ENCODE assay signal across 13 mouse cellular contexts in genomic region chr7:46097319-46097783, GRCm38 (mm10). TPM values are rescaled to one million over a fixed set of nuclear protein-coding genes. Genes with fewer than 3 reads are reported as not detected.
A peak's percentile ranks its signal among the peaks of the same experiment; 100 is the strongest.
DNase-seq lines count a peak whose midpoint lies in the region; ATAC-seq and TF ChIP-seq lines count a peak whose summit lies in the region.
"Had no signal": no experiment of that assay in that cellular context is flagged by ENCODE, and none has a peak within 500 bp of the region (broad histone marks: within the 10 kb centered on the region; RNA-seq: fewer than 3 reads in every experiment).

No protein-coding gene starts in this region.

- no peak for TF ChIP-seq CTCF in stomach, postnatal 0 days (IDR thresholded peaks at IDR 0.05; ENCODE audit: low read depth)

- H3K4me1 ChIP-seq in forebrain, embryonic 15.5 days: peaks cover 35% of the 10 kb centered on the region
- peaks cover 24% of the 10 kb centered on the region for H3K4me1 ChIP-seq in forebrain, embryonic 10.5 days
- H3K4me1 ChIP-seq in stomach, embryonic 16.5 days (ENCODE audit: control insufficient read depth, insufficient read depth, low read length): peaks cover 4% of the 10 kb centered on the region; the same call in 1 of the 2 replicates
- no peaks in the 10 kb centered on the region for H3K4me1 ChIP-seq in stomach, postnatal 0 days (replicated peaks; ENCODE audit: control insufficient read depth, insufficient read depth)
- H3K4me1 ChIP-seq in heart, embryonic 13.5 days: peaks cover 35% of the 10 kb centered on the region
- H3K4me1 ChIP-seq in limb, embryonic 10.5 days: peaks cover 8% of the 10 kb centered on the region
- H3K4me1 ChIP-seq: limb, embryonic 13.5 days had no signal

- H3K4me2 ChIP-seq in forebrain, embryonic 15.5 days (replicated peaks): peak overlapping the region; percentile 74
- H3K4me2 ChIP-seq in stomach, embryonic 16.5 days (ENCODE audit: low read depth, low read length): no peak overlapping the region; the same call in 1 of the 2 replicates
- H3K4me2 ChIP-seq in stomach, postnatal 0 days (replicated peaks; ENCODE audit: low read depth): no peak overlapping the region
- H3K4me2 ChIP-seq in heart, embryonic 13.5 days: peak overlapping the region; percentile 75
- H3K4me2 ChIP-seq: limb, embryonic 13.5 days had no signal

- no peaks in the 10 kb centered on the region for H3K9me3 ChIP-seq in forebrain, embryonic 15.5 days
- no peaks in the 10 kb centered on the region for H3K9me3 ChIP-seq in forebrain, embryonic 10.5 days
- no peaks in the 10 kb centered on the region for H3K9me3 ChIP-seq in stomach, embryonic 16.5 days (replicated peaks; ENCODE audit: control insufficient read depth, low read length)
- H3K9me3 ChIP-seq in stomach, postnatal 0 days (ENCODE audit: control insufficient read depth, low read length): no peaks in the 10 kb centered on the region
- H3K9me3 ChIP-seq in heart, embryonic 13.5 days: no peaks in the 10 kb centered on the region
- H3K9me3 ChIP-seq in limb, embryonic 10.5 days (replicated peaks): no peaks in the 10 kb centered on the region
- H3K9me3 ChIP-seq: limb, embryonic 13.5 days had no signal

- no peak overlapping the region for H3K4me3 ChIP-seq in forebrain, embryonic 15.5 days
- no peak overlapping the region for H3K4me3 ChIP-seq in forebrain, embryonic 10.5 days
- H3K4me3 ChIP-seq in stomach, embryonic 16.5 days (replicated peaks; ENCODE audit: low read length): no peak overlapping the region
- no peak overlapping the region for H3K4me3 ChIP-seq in stomach, postnatal 0 days (ENCODE audit: low read depth, low read length)
- H3K4me3 ChIP-seq in heart, embryonic 13.5 days: peak overlapping the region; percentile 66
- no peak overlapping the region for H3K4me3 ChIP-seq in limb, embryonic 10.5 days
- H3K4me3 ChIP-seq: limb, embryonic 13.5 days had no signal

- no peak overlapping the region for H3K9ac ChIP-seq in forebrain, embryonic 15.5 days (replicated peaks)
- H3K9ac ChIP-seq in stomach, embryonic 16.5 days (ENCODE audit: low read length): peak overlapping the region; percentile 21; the same call in 1 of the 2 replicates
- no peak overlapping the region for H3K9ac ChIP-seq in stomach, postnatal 0 days (ENCODE audit: low read length)
- peak overlapping the region; percentile 83 for H3K9ac ChIP-seq in heart, embryonic 13.5 days
- H3K9ac ChIP-seq: limb, embryonic 13.5 days had no signal

- H3K27ac ChIP-seq in forebrain, embryonic 15.5 days (replicated peaks): no peak overlapping the region
- no peak overlapping the region for H3K27ac ChIP-seq in forebrain, embryonic 10.5 days
- H3K27ac ChIP-seq in stomach, embryonic 16.5 days (ENCODE audit: low read length): no peak overlapping the region
- H3K27ac ChIP-seq in stomach, postnatal 0 days (replicated peaks): no peak overlapping the region
- H3K27ac ChIP-seq in heart, embryonic 13.5 days (replicated peaks): peak overlapping the region; percentile 98
- H3K27ac ChIP-seq in limb, embryonic 10.5 days: no peak overlapping the region
- H3K27ac ChIP-seq: limb, embryonic 13.5 days had no signal

- DNase-seq in forebrain, embryonic 10.5 days (ENCODE audit: extremely low spot score, low spot score): no peak
- DNase-seq in stomach, postnatal 0 days (ENCODE audit: low spot score): no peak
- no peak for DNase-seq in urinary bladder, postnatal 36 days (ENCODE audit: low spot score in 2 of 2)
- no peak for DNase-seq in limb, embryonic 10.5 days (ENCODE audit: low spot score)
- DNase-seq in urinary bladder, postnatal 14 days (ENCODE audit: low spot score): no peak
- DNase-seq: kidney, adult 9 months; lung, postnatal 14 days; midbrain, embryonic 14.5 days; thymus, adult 18-20 months had no signal

- no peak for TF ChIP-seq EP300 in stomach, postnatal 0 days (optimal IDR thresholded peaks at IDR 0.05)

- 60% methylated on average over 4 of the region's 4 CpGs for WGBS in forebrain, embryonic 15.5 days
- 76% methylated on average over 4 of the region's 4 CpGs for WGBS in forebrain, embryonic 10.5 days
- WGBS in stomach, embryonic 16.5 days: 45% methylated on average over 4 of the region's 4 CpGs
- WGBS in stomach, postnatal 0 days: 47% methylated on average over 4 of the region's 4 CpGs
- 24% methylated on average over 4 of the region's 4 CpGs for WGBS in heart, embryonic 13.5 days
- WGBS in limb, embryonic 10.5 days: 59% methylated on average over 4 of the region's 4 CpGs

- no peaks in the 10 kb centered on the region for H3K27me3 ChIP-seq in forebrain, embryonic 15.5 days
- H3K27me3 ChIP-seq in forebrain, embryonic 10.5 days (ENCODE audit: poor library complexity, severe bottlenecking): peaks cover 82% of the 10 kb centered on the region
- H3K27me3 ChIP-seq in stomach, embryonic 16.5 days (ENCODE audit: control insufficient read depth, insufficient read depth, low read length): 0 out of 2 replicates have a peak, but pooled peaks cover 10% of the 10 kb centered on the region
- H3K27me3 ChIP-seq in stomach, postnatal 0 days (ENCODE audit: control insufficient read depth, insufficient read depth, low read length): no peaks in the 10 kb centered on the region
- H3K27me3 ChIP-seq in heart, embryonic 13.5 days (replicated peaks): peaks cover 62% of the 10 kb centered on the region
- H3K27me3 ChIP-seq in limb, embryonic 10.5 days (ENCODE audit: low read depth, poor library complexity, severe bottlenecking): peaks cover 78% of the 10 kb centered on the region

- no peaks in the 10 kb centered on the region for H3K36me3 ChIP-seq in forebrain, embryonic 15.5 days
- H3K36me3 ChIP-seq in forebrain, embryonic 10.5 days (replicated peaks): no peaks in the 10 kb centered on the region
- no peaks in the 10 kb centered on the region for H3K36me3 ChIP-seq in stomach, embryonic 16.5 days (ENCODE audit: control insufficient read depth, insufficient read depth, low read length)
- no peaks in the 10 kb centered on the region for H3K36me3 ChIP-seq in stomach, postnatal 0 days (ENCODE audit: control insufficient read depth, insufficient read depth, low read length)
- H3K36me3 ChIP-seq in heart, embryonic 13.5 days: no peaks in the 10 kb centered on the region
- H3K36me3 ChIP-seq in limb, embryonic 10.5 days: no peaks in the 10 kb centered on the region
- H3K36me3 ChIP-seq: limb, embryonic 13.5 days had no signal

- ATAC-seq in forebrain, embryonic 15.5 days (replicated peaks): no peak
- ATAC-seq in stomach, embryonic 16.5 days (ENCODE audit: insufficient read depth, low FRiP score): no peak
- no peak for ATAC-seq in stomach, postnatal 0 days (ENCODE audit: low FRiP score, low TSS enrichment)
- ATAC-seq in heart, embryonic 13.5 days (ENCODE audit: extremely low read depth, insufficient number of reproducible peaks, low FRiP score, low TSS enrichment): no peak

RNA-seq across cellular contexts. Expression of gene Kcnj11, which starts 3.2 kb away (rescaled TPM):
- 4.8 and 5.2 TPM in 2 replicates for polyA plus RNA-seq in forebrain, embryonic 15.5 days (2015; fragmentation: Nextera tagmentation; extraction: Ambion mirVana)
- 0.12 and 0.54 TPM in 2 replicates for polyA plus RNA-seq in forebrain, embryonic 10.5 days (2016; fragmentation: Nextera tagmentation; extraction: Ambion mirVana)
- 0.99 and 1.4 TPM in 2 replicates for polyA plus RNA-seq in stomach, embryonic 16.5 days (2015; fragmentation: Nextera tagmentation; extraction: Ambion mirVana)
- polyA plus RNA-seq in stomach, postnatal 0 days (2015; fragmentation: Nextera tagmentation; extraction: Ambion mirVana): 0.61 and 0.81 TPM in 2 replicates
- polyA plus RNA-seq in heart, embryonic 13.5 days (2015; fragmentation: Nextera tagmentation; extraction: Ambion mirVana): 5.3 and 7.1 TPM in 2 replicates
- 0.06 and 0.13 TPM in 2 replicates for polyA plus RNA-seq in limb, embryonic 10.5 days (2016; fragmentation: Nextera tagmentation; extraction: Ambion mirVana)

Comparison
In these comparisons a context has a peak if more than half of its experiments do, and no peak if none do; other contexts are left out.
1. H3K9ac ChIP-seq: peak in stomach, embryonic 16.5 days (single experiment) and heart, embryonic 13.5 days (single experiment); none in forebrain, embryonic 15.5 days (single experiment) and stomach, postnatal 0 days (single experiment).
2. H3K4me2 ChIP-seq: peak in forebrain, embryonic 15.5 days (single experiment) and heart, embryonic 13.5 days (single experiment); none in stomach, embryonic 16.5 days (single experiment) and stomach, postnatal 0 days (single experiment).